Mouse (Mus musculus): Measurements from ENCODE around the gene Tmtc2. TPM values are rescaled to one million over a fixed set of nuclear protein-coding genes. Genes with fewer than 3 reads are reported as not detected.

Tmtc2 gene
- total RNA-seq, 1 experiment from 2014 or later, result 5.0 TPM

- DNase-seq, result no peak
Observed at GRCm38 (mm10) chr10:105500482-105500881, 73.8 kb downstream of the Tmtc2 start.

GRCm38 (mm10) chr10:105495248-105495647 is 79.0 kb downstream of the Tmtc2 start:
- DNase-seq, result no peak

- DNase-seq, result no peak
Observed at GRCm38 (mm10) chr10:105492485-105492884, 81.8 kb downstream of the Tmtc2 start.

GRCm38 (mm10) chr10:105490748-105491147 is 83.5 kb downstream of the Tmtc2 start:
- no peak for DNase-seq

GRCm38 (mm10) chr10:105489970-105490735 is 84.1 kb downstream of the Tmtc2 start:
- no peak for DNase-seq

GRCm38 (mm10) chr10:105486977-105487376 is 87.3 kb downstream of the Tmtc2 start:
- no peak for DNase-seq

- no peak for DNase-seq
Observed at GRCm38 (mm10) chr10:105484355-105485094, 89.7 kb downstream of the Tmtc2 start.

GRCm38 (mm10) chr10:105479771-105480170 is 94.5 kb downstream of the Tmtc2 start:
- DNase-seq, result no peak

GRCm38 (mm10) chr10:105477623-105478238 is 96.5 kb downstream of the Tmtc2 start:
- DNase-seq, result no peak

GRCm38 (mm10) chr10:105474162-105474830 is 100.0 kb downstream of the Tmtc2 start:
- DNase-seq, result no peak

GRCm38 (mm10) chr10:105464378-105464777 is 109.9 kb downstream of the Tmtc2 start:
- no peak for DNase-seq

- DNase-seq, result no peak
Observed at GRCm38 (mm10) chr10:105453441-105453840, 120.8 kb downstream of the Tmtc2 start.

- DNase-seq, result no peak
Observed at GRCm38 (mm10) chr10:105447191-105447590, 127.1 kb downstream of the Tmtc2 start.

GRCm38 (mm10) chr10:105444309-105444708 is 129.9 kb downstream of the Tmtc2 start:
- DNase-seq, result no peak

GRCm38 (mm10) chr10:105434879-105435278 is 139.4 kb downstream of the Tmtc2 start:
- no peak for DNase-seq

- DNase-seq, result no peak
Observed at GRCm38 (mm10) chr10:105430885-105431284, 143.4 kb downstream of the Tmtc2 start.

- DNase-seq, result no peak
Observed at GRCm38 (mm10) chr10:105430232-105430631, 144.0 kb downstream of the Tmtc2 start.

GRCm38 (mm10) chr10:105428080-105428479 is 146.2 kb downstream of the Tmtc2 start:
- no peak for DNase-seq

GRCm38 (mm10) chr10:105427625-105428024 is 146.6 kb downstream of the Tmtc2 start:
- DNase-seq, result no peak

GRCm38 (mm10) chr10:105425052-105425451 is 149.2 kb downstream of the Tmtc2 start:
- no peak for DNase-seq

- DNase-seq, result no peak
Observed at GRCm38 (mm10) chr10:105423187-105423586, 151.1 kb downstream of the Tmtc2 start.

- no peak for DNase-seq
Observed at GRCm38 (mm10) chr10:105417845-105418383, 156.3 kb downstream of the Tmtc2 start.

All from adrenal gland, postnatal 25 days (tissue).